Mouse (Mus musculus): ENCODE measurements around the gene Yars. TPM values are rescaled to one million over a fixed set of nuclear protein-coding genes. Genes with fewer than 3 reads are reported as not detected.

Gene Yars
- polyA plus RNA-seq, 1 experiment: 16.3 TPM

- DNase-seq: peak; percentile 58
- H3K36me3 ChIP-seq (ENCODE audit: control insufficient read depth, insufficient read depth, low read length): no peaks in the 10 kb centered on the region
- H3K4me1 ChIP-seq (ENCODE audit: control insufficient read depth, insufficient read depth, low read length): peaks cover 8% of the 10 kb centered on the region; the same call in 1 of the 2 replicates
- peak overlapping the region; percentile 54; the same call in 1 of the 2 replicates for H3K27ac ChIP-seq (ENCODE audit: insufficient read depth, low read depth, low read length)
- no peaks in the 10 kb centered on the region for H3K27me3 ChIP-seq (replicated peaks; ENCODE audit: control insufficient read depth, insufficient read depth, low read length)
- WGBS: under 1% methylated on average over 74 of the region's 74 CpGs
- no peak for TF ChIP-seq CTCF (conservative IDR thresholded peaks at IDR 0.05; ENCODE audit: insufficient read depth, insufficient read length, low read depth, low read length)
- no peak for TF ChIP-seq POLR2A (IDR thresholded peaks at IDR 0.05; ENCODE audit: low read depth, low read length)
- peak overlapping the region; percentile 89 for H3K4me3 ChIP-seq (ENCODE audit: insufficient read depth, low read depth, low read length)
Observed at GRCm38 (mm10) chr4:129188803-129189541, 588 bp upstream of the Yars start.

- WGBS: under 1% methylated on average over 12 of the region's 12 CpGs
- Histone ChIP-seq H3K4me1 (ENCODE audit: control insufficient read depth, insufficient read depth, low read length) (peaks cover 10% of the 10 kb centered on the region; the same call in 1 of the 2 replicates), H3K4me3 (ENCODE audit: insufficient read depth, low read depth, low read length) (peak overlapping the region; percentile 76), H3K36me3 (ENCODE audit: control insufficient read depth, insufficient read depth, low read length) (no peaks in the 10 kb centered on the region), H3K27me3 (replicated peaks; ENCODE audit: control insufficient read depth, insufficient read depth, low read length) (no peaks in the 10 kb centered on the region), H3K27ac (ENCODE audit: insufficient read depth, low read depth, low read length) (peak overlapping the region; percentile 79)
- TF ChIP-seq POLR2A (IDR thresholded peaks at IDR 0.05; ENCODE audit: low read depth, low read length): no peak
- TF ChIP-seq CTCF (conservative IDR thresholded peaks at IDR 0.05; ENCODE audit: insufficient read depth, insufficient read length, low read depth, low read length): no peak
- peak; percentile 33 for DNase-seq
Observed at GRCm38 (mm10) chr4:129190538-129190937, 978 bp downstream of the Yars start.

- peak; percentile 51 for DNase-seq
- Histone ChIP-seq H3K4me1 (ENCODE audit: control insufficient read depth, insufficient read depth, low read length) (peaks cover 10% of the 10 kb centered on the region; the same call in 1 of the 2 replicates), H3K36me3 (ENCODE audit: control insufficient read depth, insufficient read depth, low read length) (no peaks in the 10 kb centered on the region), H3K27ac (ENCODE audit: insufficient read depth, low read depth, low read length) (no peak overlapping the region), H3K27me3 (replicated peaks; ENCODE audit: control insufficient read depth, insufficient read depth, low read length) (no peaks in the 10 kb centered on the region), H3K4me3 (ENCODE audit: insufficient read depth, low read depth, low read length) (no peak overlapping the region)
- TF ChIP-seq POLR2A (IDR thresholded peaks at IDR 0.05; ENCODE audit: low read depth, low read length) (no peak), CTCF (conservative IDR thresholded peaks at IDR 0.05; ENCODE audit: insufficient read depth, insufficient read length, low read depth, low read length) (no peak)
- WGBS: 51% methylated on average over 5 of the region's 5 CpGs
Observed at GRCm38 (mm10) chr4:129191691-129192090, 2.1 kb downstream of the Yars start.

- H3K36me3 ChIP-seq (ENCODE audit: control insufficient read depth, insufficient read depth, low read length): no peaks in the 10 kb centered on the region
- WGBS: 79% methylated on average over 1 of the region's 1 CpGs
- no peak for DNase-seq
- no peak overlapping the region for H3K27ac ChIP-seq (ENCODE audit: insufficient read depth, low read depth, low read length)
- H3K4me1 ChIP-seq (ENCODE audit: control insufficient read depth, insufficient read depth, low read length): peaks cover 10% of the 10 kb centered on the region; the same call in 1 of the 2 replicates
- TF ChIP-seq POLR2A (IDR thresholded peaks at IDR 0.05; ENCODE audit: low read depth, low read length): no peak
- no peak for TF ChIP-seq CTCF (conservative IDR thresholded peaks at IDR 0.05; ENCODE audit: insufficient read depth, insufficient read length, low read depth, low read length)
- H3K4me3 ChIP-seq (ENCODE audit: insufficient read depth, low read depth, low read length): no peak overlapping the region
- no peaks in the 10 kb centered on the region for H3K27me3 ChIP-seq (replicated peaks; ENCODE audit: control insufficient read depth, insufficient read depth, low read length)
Observed at GRCm38 (mm10) chr4:129194280-129194679, 4.7 kb downstream of the Yars start.

- TF ChIP-seq POLR2A (IDR thresholded peaks at IDR 0.05; ENCODE audit: low read depth, low read length): no peak
- no peak for TF ChIP-seq CTCF (conservative IDR thresholded peaks at IDR 0.05; ENCODE audit: insufficient read depth, insufficient read length, low read depth, low read length)
- Histone ChIP-seq H3K27ac (ENCODE audit: insufficient read depth, low read depth, low read length) (no peak overlapping the region), H3K4me3 (ENCODE audit: insufficient read depth, low read depth, low read length) (no peak overlapping the region), H3K27me3 (replicated peaks; ENCODE audit: control insufficient read depth, insufficient read depth, low read length) (no peaks in the 10 kb centered on the region), H3K4me1 (ENCODE audit: control insufficient read depth, insufficient read depth, low read length) (peaks cover 3% of the 10 kb centered on the region; the same call in 1 of the 2 replicates), H3K36me3 (ENCODE audit: control insufficient read depth, insufficient read depth, low read length) (no peaks in the 10 kb centered on the region; the same call in 1 of the 2 replicates)
- WGBS: 92% methylated on average over 6 of the region's 6 CpGs
- DNase-seq: no peak
Observed at GRCm38 (mm10) chr4:129197514-129197913, 8.0 kb downstream of the Yars start.

- no peaks in the 10 kb centered on the region for H3K27me3 ChIP-seq (replicated peaks; ENCODE audit: control insufficient read depth, insufficient read depth, low read length)
- 95% methylated on average over 10 of the region's 10 CpGs for WGBS
- TF ChIP-seq POLR2A (IDR thresholded peaks at IDR 0.05; ENCODE audit: low read depth, low read length) (no peak), CTCF (conservative IDR thresholded peaks at IDR 0.05; ENCODE audit: insufficient read depth, insufficient read length, low read depth, low read length) (no peak)
- no peak overlapping the region for H3K4me3 ChIP-seq (ENCODE audit: insufficient read depth, low read depth, low read length)
- DNase-seq: no peak
- H3K27ac ChIP-seq (ENCODE audit: insufficient read depth, low read depth, low read length): no peak overlapping the region
- H3K36me3 ChIP-seq (ENCODE audit: control insufficient read depth, insufficient read depth, low read length): no peaks in the 10 kb centered on the region; the same call in 1 of the 2 replicates
- H3K4me1 ChIP-seq (ENCODE audit: control insufficient read depth, insufficient read depth, low read length): no peaks in the 10 kb centered on the region
Observed at GRCm38 (mm10) chr4:129204655-129205054, 15.1 kb downstream of the Yars start.

- DNase-seq: no peak
- Histone ChIP-seq H3K4me3 (ENCODE audit: insufficient read depth, low read depth, low read length) (no peak overlapping the region), H3K27ac (ENCODE audit: insufficient read depth, low read depth, low read length) (no peak overlapping the region), H3K36me3 (ENCODE audit: control insufficient read depth, insufficient read depth, low read length) (no peaks in the 10 kb centered on the region; the same call in 1 of the 2 replicates), H3K27me3 (replicated peaks; ENCODE audit: control insufficient read depth, insufficient read depth, low read length) (no peaks in the 10 kb centered on the region), H3K4me1 (ENCODE audit: control insufficient read depth, insufficient read depth, low read length) (no peaks in the 10 kb centered on the region)
- WGBS: 78% methylated on average over 8 of the region's 8 CpGs
- TF ChIP-seq POLR2A (IDR thresholded peaks at IDR 0.05; ENCODE audit: low read depth, low read length) (no peak), CTCF (conservative IDR thresholded peaks at IDR 0.05; ENCODE audit: insufficient read depth, insufficient read length, low read depth, low read length) (no peak)
Observed at GRCm38 (mm10) chr4:129206792-129207191, 17.2 kb downstream of the Yars start.

Data from kidney, adult 2 months (tissue).